Mouse (Mus musculus): ENCODE measurements around the gene Rab31. TPM values are rescaled to one million over a fixed set of nuclear protein-coding genes. Genes with fewer than 3 reads are reported as not detected.

Rab31 gene
- total RNA-seq, 2 experiments from 2014 or later: 38.2 to 40.8 TPM

DNA sequence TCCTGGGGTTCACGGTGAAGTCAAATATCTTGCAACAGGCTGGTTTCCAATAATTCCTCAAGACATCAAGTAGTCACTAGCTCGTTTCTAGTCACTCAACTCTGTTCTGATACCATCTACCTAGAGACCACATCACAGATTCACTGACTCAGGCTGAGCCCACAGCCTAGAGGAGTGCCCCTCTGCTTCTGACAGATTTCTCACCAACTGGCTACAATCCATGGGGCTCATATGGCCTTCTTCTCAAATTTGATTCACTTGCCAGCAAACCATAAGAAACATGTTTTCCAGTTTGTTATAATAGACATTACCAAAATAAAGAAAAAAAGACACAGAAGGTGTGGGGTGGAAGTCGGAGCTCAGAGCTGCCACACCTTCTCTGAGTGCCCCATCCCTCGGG lies 31.0 kb downstream of the Rab31 start:
- DNase-seq (ENCODE audit: low spot score in 2 of 2): no peak

GRCm38 (mm10) chr17:65739874-65740725 lies 32.5 kb downstream of the Rab31 start:
- DNase-seq (ENCODE audit: low spot score in 2 of 2): no peak

DNA sequence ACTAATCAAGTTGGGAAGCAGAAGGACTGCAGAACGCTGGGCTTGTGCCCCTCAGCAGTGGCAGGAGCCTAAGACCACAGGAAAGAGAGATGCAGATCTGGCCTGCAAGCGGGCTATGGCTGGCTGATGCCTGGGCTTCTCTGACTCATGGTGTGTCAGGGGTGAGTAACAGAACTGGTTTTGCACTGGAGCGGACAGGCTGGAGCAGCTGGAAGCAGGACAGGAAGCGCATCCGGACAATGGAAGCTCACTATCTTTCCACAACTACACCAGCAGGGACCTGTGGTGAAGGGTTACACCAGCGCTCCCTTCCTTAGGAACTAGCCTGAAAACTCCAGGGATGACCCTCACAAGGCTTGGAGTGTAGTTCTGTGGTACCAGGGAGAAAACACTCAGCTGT lies 34.9 kb downstream of the Rab31 start:
- no peak for DNase-seq (ENCODE audit: low spot score in 2 of 2)

- DNase-seq (ENCODE audit: low spot score in 2 of 2): no peak
Measured at GRCm38 (mm10) chr17:65737175-65737574, 35.4 kb downstream of the Rab31 start.

DNA sequence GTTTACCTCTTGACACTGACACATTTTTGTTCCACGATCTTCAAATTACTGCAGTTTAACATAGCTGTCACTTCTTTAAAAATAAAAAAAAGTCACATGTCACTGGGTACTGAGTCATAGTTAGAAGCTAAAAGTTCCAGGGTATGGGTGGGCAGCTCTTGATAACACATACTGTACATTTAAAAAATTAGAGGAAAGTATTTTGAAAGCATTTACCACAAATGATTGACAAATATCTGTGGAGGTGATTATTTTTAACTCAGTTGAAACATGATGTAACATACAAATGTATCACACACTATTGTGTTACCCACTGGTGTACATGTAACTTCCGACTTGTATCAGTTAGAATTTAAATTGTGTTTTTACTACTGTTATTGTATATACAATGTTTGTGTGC lies 37.5 kb downstream of the Rab31 start:
- no peak for DNase-seq (ENCODE audit: low spot score in 2 of 2)

DNA sequence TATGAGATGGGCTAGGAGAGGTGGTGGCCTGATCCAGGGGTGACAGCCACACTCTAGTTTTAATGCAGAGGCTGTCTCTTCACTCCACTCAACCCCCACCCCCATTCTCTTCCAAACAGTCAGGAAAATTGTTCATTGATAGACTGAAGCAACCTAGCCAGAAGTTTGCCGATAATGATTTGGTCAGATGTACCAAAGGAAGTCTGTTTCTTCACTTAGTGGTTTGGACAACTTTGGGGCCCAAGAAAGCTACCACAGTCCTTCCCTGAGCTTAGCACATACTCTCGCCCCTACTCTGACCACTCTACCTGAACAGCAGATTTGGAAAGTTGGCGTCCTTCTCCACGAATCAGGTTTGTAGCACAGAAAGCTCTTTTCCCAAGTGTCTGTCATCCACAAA lies 39.9 kb downstream of the Rab31 start:
- no peak for DNase-seq (ENCODE audit: low spot score in 2 of 2)

- DNase-seq (ENCODE audit: low spot score in 2 of 2): no peak
Measured at GRCm38 (mm10) chr17:65731710-65732109, 40.8 kb downstream of the Rab31 start.

DNA sequence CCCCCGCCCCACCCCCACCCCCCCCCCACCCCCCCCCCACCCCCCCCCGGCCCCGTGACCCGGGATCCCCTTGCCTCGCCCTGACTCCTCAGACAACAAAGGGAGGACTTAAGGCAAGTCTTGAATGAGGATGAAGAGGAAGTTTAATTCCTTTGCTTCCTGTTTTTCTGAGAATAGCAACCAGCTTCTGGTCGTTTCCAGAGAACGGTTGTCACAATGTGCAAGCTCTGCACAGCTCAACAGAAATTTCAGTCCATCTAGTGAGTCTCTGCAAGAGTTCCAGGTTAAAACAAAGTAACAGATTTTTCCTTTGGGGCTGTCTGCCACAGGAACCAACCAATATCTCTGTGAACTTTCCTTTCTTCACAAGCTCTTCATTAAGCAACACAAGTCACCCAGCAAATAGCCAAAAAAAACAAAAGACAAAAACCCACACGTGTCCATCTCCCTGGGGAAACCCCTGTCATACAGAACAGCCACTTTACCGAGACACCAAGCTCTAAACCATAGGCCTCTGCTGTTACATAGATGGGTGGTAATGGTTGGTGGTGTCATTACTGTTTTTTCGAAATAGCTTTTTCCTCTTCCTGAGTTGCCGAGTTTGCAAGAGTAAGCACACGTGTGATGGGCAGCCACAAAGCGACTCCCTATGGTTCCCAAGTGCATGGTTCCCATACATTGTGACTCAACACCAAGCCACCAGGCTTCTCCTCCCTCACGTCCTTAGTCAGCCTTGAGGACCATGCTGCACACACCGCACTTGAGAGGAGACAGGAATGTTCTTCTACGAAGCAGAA lies 42.4 kb downstream of the Rab31 start:
- no peak for DNase-seq (ENCODE audit: low spot score in 2 of 2)

DNA sequence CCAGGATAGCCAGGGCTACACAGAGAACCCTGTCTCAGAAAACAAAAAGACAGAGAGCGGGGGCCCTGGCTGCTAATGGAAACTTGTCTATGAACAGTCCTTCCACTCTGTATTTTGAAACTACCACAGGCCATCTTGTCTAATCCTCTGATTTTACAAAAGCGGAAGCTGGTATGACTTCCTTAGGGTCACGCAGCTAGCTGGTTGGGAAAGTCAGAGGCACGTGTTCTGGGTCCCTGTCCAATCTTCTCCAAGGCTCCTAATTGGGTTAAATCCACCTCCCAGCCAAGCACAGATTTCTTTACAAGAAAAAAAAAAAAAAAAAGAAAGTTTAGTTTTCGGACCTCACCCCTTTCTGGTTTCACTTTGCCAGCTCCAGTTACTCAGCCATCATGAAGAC lies 45.8 kb downstream of the Rab31 start:
- no peak for DNase-seq (ENCODE audit: low spot score in 2 of 2)

GRCm38 (mm10) chr17:65726274-65726673 lies 46.3 kb downstream of the Rab31 start:
- no peak for DNase-seq (ENCODE audit: low spot score in 2 of 2)

DNA sequence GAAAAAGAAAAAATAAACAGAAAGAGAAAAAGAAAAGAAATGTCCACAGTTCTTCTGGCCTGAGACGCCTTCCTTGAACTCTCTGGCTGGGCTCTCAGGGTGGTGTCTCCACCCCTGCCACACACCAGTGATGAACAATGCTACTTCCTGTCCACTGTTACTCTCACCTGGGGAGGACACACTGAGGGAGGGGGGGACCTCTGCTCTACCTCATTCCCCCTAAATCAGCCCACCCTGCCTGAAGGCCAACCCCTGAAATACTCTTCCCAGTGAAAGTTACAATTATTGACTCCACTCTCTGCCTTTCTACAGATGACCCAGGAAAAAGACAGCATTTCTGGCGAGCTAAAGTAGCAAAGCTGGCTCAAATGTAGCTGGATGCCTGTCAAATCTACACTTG lies 46.7 kb downstream of the Rab31 start:
- DNase-seq (ENCODE audit: low spot score in 2 of 2): no peak

DNA sequence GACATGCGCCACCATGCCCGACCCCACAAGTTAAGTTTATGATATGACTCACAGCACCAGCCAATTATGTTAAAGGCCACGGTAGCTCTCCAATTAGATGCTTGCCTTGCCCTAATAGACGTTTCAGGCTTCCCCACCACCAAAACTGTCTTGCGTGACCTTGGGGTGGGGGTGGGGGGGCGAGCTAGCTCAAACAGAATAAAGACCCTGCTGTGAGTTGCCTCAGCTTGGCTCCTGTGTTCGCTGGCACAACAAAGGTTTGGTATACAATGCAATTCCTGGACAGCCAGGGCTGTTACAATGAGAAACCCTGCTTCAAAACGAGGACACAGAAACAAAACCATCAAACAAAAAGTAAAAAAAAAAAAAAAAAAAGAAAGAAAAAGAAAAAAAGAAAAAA lies 47.2 kb downstream of the Rab31 start:
- DNase-seq (ENCODE audit: low spot score in 2 of 2): no peak

DNA sequence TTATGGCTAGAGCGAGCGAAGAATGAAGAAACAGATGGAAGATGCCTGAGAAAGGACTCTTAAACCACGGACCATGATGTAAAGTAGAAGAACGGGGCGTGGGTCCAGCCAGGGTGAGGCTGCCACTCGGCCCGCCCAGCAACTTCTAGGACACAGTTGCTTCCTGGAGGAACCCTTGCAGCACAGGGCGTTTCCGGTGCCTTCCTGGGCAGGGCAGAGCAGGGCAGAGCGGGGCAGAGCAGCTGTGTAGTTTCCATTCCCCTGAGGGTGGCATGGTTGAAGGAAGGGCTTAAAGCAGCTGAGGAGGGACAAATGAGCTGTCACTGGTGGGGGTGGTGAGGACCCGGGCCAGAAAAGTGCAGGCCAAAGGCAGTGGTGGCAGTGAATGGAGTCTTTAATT lies 48.3 kb downstream of the Rab31 start:
- peak in 1 of 2 experiments; percentile 25 for DNase-seq (ENCODE audit: low spot score in 2 of 2)

DNA sequence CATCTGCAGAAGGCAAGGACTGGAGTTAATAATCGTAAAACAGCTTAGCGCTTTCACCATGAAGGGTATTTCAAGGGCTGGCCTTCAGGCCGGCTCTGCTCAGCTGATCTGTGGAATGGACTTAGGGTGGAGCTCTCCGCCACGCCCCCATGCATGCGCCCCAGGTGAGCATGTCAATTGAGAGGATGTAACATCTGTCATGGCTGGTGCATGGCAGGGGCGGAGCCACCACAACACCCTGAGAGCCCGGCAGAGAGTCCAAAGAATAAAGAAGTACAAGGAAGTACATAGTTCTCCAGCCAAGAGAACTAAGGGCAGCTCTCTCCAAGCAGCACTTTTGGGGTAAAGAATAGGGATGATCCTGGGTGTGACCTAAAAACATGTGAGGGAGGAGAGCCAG lies 48.9 kb downstream of the Rab31 start:
- no peak for DNase-seq (ENCODE audit: low spot score in 2 of 2)

GRCm38 (mm10) chr17:65721330-65721729 lies 51.2 kb downstream of the Rab31 start:
- DNase-seq (ENCODE audit: low spot score in 2 of 2): no peak

DNA sequence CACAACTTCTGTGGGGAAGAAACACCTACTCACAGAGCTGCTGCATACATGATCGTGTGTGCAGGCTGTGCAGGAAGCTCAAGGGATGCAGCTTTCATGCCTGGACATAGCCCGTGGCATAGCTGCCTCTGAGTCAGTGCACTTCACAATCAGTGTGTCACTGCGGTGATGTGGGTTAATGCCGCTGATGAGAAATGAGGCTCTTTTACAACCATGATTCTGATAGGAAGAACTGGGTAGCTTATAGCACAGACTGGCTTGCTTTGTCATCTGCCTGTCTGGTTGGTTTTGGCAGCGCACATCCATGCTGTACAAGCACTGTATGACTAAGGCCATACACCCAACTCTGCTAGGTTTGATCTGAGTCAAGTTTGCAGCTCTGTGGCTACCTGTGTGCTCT lies 52.7 kb downstream of the Rab31 start:
- DNase-seq (ENCODE audit: low spot score in 2 of 2): no peak

- no peak for DNase-seq (ENCODE audit: low spot score in 2 of 2)
Measured at GRCm38 (mm10) chr17:65718578-65718977, 54.0 kb downstream of the Rab31 start.

DNA sequence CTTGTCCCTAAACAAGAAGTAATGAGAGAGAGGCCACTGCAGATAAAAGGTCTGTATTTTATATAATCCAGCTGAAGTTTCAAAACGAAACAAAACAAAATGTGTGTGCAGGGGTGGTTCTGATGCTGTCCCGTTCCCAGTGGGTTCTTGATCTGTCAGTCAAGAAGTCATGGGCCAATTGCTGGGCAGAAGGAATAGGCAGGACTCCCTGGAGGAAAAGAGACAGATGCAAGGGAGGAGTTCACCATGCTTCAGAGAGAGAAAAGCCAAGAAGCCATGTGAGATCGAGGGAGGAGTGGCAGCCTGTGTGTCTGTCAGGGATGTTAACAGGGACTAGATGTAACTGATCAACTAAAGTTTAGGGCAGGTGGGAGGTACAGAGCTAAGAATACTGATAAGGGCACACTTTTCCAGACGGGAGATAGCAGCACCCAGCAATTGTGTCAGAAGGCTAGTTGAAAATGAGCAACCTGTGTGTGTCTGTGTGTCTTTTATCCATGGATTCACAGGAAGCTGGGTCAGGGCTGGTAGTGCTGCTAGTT lies 54.8 kb downstream of the Rab31 start:
- DNase-seq (ENCODE audit: low spot score in 2 of 2): no peak

GRCm38 (mm10) chr17:65714060-65714459 lies 58.5 kb downstream of the Rab31 start:
- no peak for DNase-seq (ENCODE audit: low spot score in 2 of 2)

GRCm38 (mm10) chr17:65712861-65713535 lies 59.6 kb downstream of the Rab31 start:
- no peak for DNase-seq (ENCODE audit: low spot score in 2 of 2)

GRCm38 (mm10) chr17:65711779-65712178 lies 60.8 kb downstream of the Rab31 start:
- DNase-seq (ENCODE audit: low spot score in 2 of 2): no peak

- DNase-seq (ENCODE audit: low spot score in 2 of 2): no peak
Measured at GRCm38 (mm10) chr17:65710576-65710975, 62.0 kb downstream of the Rab31 start.

Measured in gastrocnemius, postnatal 4 days (tissue).